Mouse (Mus musculus): ENCODE data around the gene Crhr2. TPM values are rescaled to one million over a fixed set of nuclear protein-coding genes. Genes with fewer than 3 reads are reported as not detected.
A peak's percentile ranks its signal among the peaks of the same experiment; 100 is the strongest.

Gene Crhr2
- polyA plus RNA-seq, 1 experiment from 2014 or later, result 1.3 TPM

GRCm38 (mm10) chr6:55169818-55170217, 37.0 kb upstream of the Crhr2 start:
- Histone ChIP-seq H3K9ac (replicated peaks; ENCODE audit: low read depth, low read length) (no peak overlapping the region), H3K27ac (ENCODE audit: low read length) (no peak overlapping the region), H3K36me3 (ENCODE audit: control insufficient read depth, insufficient read depth) (no peaks in the 10 kb centered on the region), H3K4me1 (replicated peaks; ENCODE audit: control insufficient read depth, insufficient read depth, low read length) (no peaks in the 10 kb centered on the region), H3K27me3 (replicated peaks; ENCODE audit: control insufficient read depth, insufficient read depth, low read length) (0 out of 2 replicates have a peak, but pooled peaks cover 2% of the 10 kb centered on the region), H3K4me2 (ENCODE audit: low read length) (no peak overlapping the region), H3K4me3 (replicated peaks; ENCODE audit: low read length) (no peak overlapping the region), H3K9me3 (ENCODE audit: control insufficient read depth, low read length) (no peaks in the 10 kb centered on the region)
- 57% methylated on average over 5 of the region's 5 CpGs for WGBS
- ATAC-seq, result no peak

- H3K4me3 ChIP-seq (replicated peaks; ENCODE audit: low read length), result no peak overlapping the region
- H3K4me1 ChIP-seq (replicated peaks; ENCODE audit: control insufficient read depth, insufficient read depth, low read length), result no peaks in the 10 kb centered on the region
- H3K9ac ChIP-seq (replicated peaks; ENCODE audit: low read depth, low read length), result no peak overlapping the region
- H3K27ac ChIP-seq (ENCODE audit: low read length), result no peak overlapping the region
- no peaks in the 10 kb centered on the region for H3K9me3 ChIP-seq (ENCODE audit: control insufficient read depth, low read length)
- 0 out of 2 replicates have a peak, but pooled peaks cover 2% of the 10 kb centered on the region for H3K27me3 ChIP-seq (replicated peaks; ENCODE audit: control insufficient read depth, insufficient read depth, low read length)
- H3K4me2 ChIP-seq (ENCODE audit: low read length), result no peak overlapping the region
- WGBS, result 51% methylated on average over 7 of the region's 7 CpGs
- peak; percentile 76 for ATAC-seq
- H3K36me3 ChIP-seq (ENCODE audit: control insufficient read depth, insufficient read depth), result no peaks in the 10 kb centered on the region
These were observed 34.1 kb upstream of the Crhr2 start for GRCm38 (mm10) chr6:55166777-55167463.

- Histone ChIP-seq H3K4me1 (replicated peaks; ENCODE audit: control insufficient read depth, insufficient read depth, low read length) (no peaks in the 10 kb centered on the region), H3K9ac (replicated peaks; ENCODE audit: low read depth, low read length) (no peak overlapping the region), H3K9me3 (ENCODE audit: control insufficient read depth, low read length) (no peaks in the 10 kb centered on the region), H3K4me3 (replicated peaks; ENCODE audit: low read length) (no peak overlapping the region), H3K27me3 (replicated peaks; ENCODE audit: control insufficient read depth, insufficient read depth, low read length) (0 out of 2 replicates have a peak, but pooled peaks cover 2% of the 10 kb centered on the region), H3K27ac (ENCODE audit: low read length) (no peak overlapping the region), H3K4me2 (ENCODE audit: low read length) (no peak overlapping the region), H3K36me3 (ENCODE audit: control insufficient read depth, insufficient read depth) (no peaks in the 10 kb centered on the region)
- ATAC-seq, result no peak
- WGBS, result 47% methylated on average over 8 of the region's 8 CpGs
These were observed 30.3 kb upstream of the Crhr2 start for GRCm38 (mm10) chr6:55163046-55163584.

- H3K4me1 ChIP-seq (replicated peaks; ENCODE audit: control insufficient read depth, insufficient read depth, low read length), result no peaks in the 10 kb centered on the region
- no peak overlapping the region for H3K27ac ChIP-seq (ENCODE audit: low read length)
- H3K36me3 ChIP-seq (ENCODE audit: control insufficient read depth, insufficient read depth), result no peaks in the 10 kb centered on the region
- 0 out of 2 replicates have a peak, but pooled peaks cover 2% of the 10 kb centered on the region for H3K27me3 ChIP-seq (replicated peaks; ENCODE audit: control insufficient read depth, insufficient read depth, low read length)
- H3K4me2 ChIP-seq (ENCODE audit: low read length), result no peak overlapping the region
- no peak overlapping the region for H3K4me3 ChIP-seq (replicated peaks; ENCODE audit: low read length)
- H3K9ac ChIP-seq (replicated peaks; ENCODE audit: low read depth, low read length), result no peak overlapping the region
- H3K9me3 ChIP-seq (ENCODE audit: control insufficient read depth, low read length), result no peaks in the 10 kb centered on the region
- ATAC-seq, result no peak
- WGBS, result 66% methylated on average over 5 of the region's 5 CpGs
These were observed 28.5 kb upstream of the Crhr2 start for GRCm38 (mm10) chr6:55161311-55161761.

GRCm38 (mm10) chr6:55159256-55159655, 26.4 kb upstream of the Crhr2 start:
- H3K27me3 ChIP-seq (replicated peaks; ENCODE audit: control insufficient read depth, insufficient read depth, low read length), result no peaks in the 10 kb centered on the region
- WGBS, result 71% methylated on average over 1 of the region's 1 CpGs
- no peak overlapping the region for H3K4me3 ChIP-seq (replicated peaks; ENCODE audit: low read length)
- H3K4me2 ChIP-seq (ENCODE audit: low read length), result no peak overlapping the region
- no peaks in the 10 kb centered on the region for H3K36me3 ChIP-seq (ENCODE audit: control insufficient read depth, insufficient read depth)
- no peak overlapping the region for H3K27ac ChIP-seq (ENCODE audit: low read length)
- no peaks in the 10 kb centered on the region for H3K9me3 ChIP-seq (ENCODE audit: control insufficient read depth, low read length)
- H3K4me1 ChIP-seq (replicated peaks; ENCODE audit: control insufficient read depth, insufficient read depth, low read length), result no peaks in the 10 kb centered on the region
- no peak for ATAC-seq
- no peak overlapping the region for H3K9ac ChIP-seq (replicated peaks; ENCODE audit: low read depth, low read length)

- Histone ChIP-seq H3K4me2 (ENCODE audit: low read length) (no peak overlapping the region), H3K9me3 (ENCODE audit: control insufficient read depth, low read length) (no peaks in the 10 kb centered on the region), H3K9ac (replicated peaks; ENCODE audit: low read depth, low read length) (no peak overlapping the region), H3K27me3 (replicated peaks; ENCODE audit: control insufficient read depth, insufficient read depth, low read length) (no peaks in the 10 kb centered on the region), H3K4me1 (replicated peaks; ENCODE audit: control insufficient read depth, insufficient read depth, low read length) (no peaks in the 10 kb centered on the region), H3K36me3 (ENCODE audit: control insufficient read depth, insufficient read depth) (no peaks in the 10 kb centered on the region), H3K4me3 (replicated peaks; ENCODE audit: low read length) (no peak overlapping the region), H3K27ac (ENCODE audit: low read length) (no peak overlapping the region)
- 95% methylated on average over 3 of the region's 3 CpGs for WGBS
- no peak for ATAC-seq
These were observed 19.4 kb upstream of the Crhr2 start for GRCm38 (mm10) chr6:55152226-55152625.

- 17% methylated on average over 4 of the region's 4 CpGs for WGBS
- no peak overlapping the region for H3K4me3 ChIP-seq (replicated peaks; ENCODE audit: low read length)
- no peak for ATAC-seq
These were observed 13.3 kb upstream of the Crhr2 start for GRCm38 (mm10) chr6:55146138-55146537.

GRCm38 (mm10) chr6:55145285-55145684, 12.5 kb upstream of the Crhr2 start:
- no peak overlapping the region for H3K4me3 ChIP-seq (replicated peaks; ENCODE audit: low read length)
- H3K36me3 ChIP-seq (ENCODE audit: control insufficient read depth, insufficient read depth), result no peaks in the 10 kb centered on the region
- ATAC-seq, result no peak
- H3K4me2 ChIP-seq (ENCODE audit: low read length), result no peak overlapping the region
- 93% methylated on average over 5 of the region's 5 CpGs for WGBS
- no peak overlapping the region for H3K9ac ChIP-seq (replicated peaks; ENCODE audit: low read depth, low read length)
- no peaks in the 10 kb centered on the region for H3K27me3 ChIP-seq (replicated peaks; ENCODE audit: control insufficient read depth, insufficient read depth, low read length)
- H3K4me1 ChIP-seq (replicated peaks; ENCODE audit: control insufficient read depth, insufficient read depth, low read length), result no peaks in the 10 kb centered on the region
- H3K27ac ChIP-seq (ENCODE audit: low read length), result no peak overlapping the region
- peaks cover 4% of the 10 kb centered on the region; the same call in 1 of the 2 replicates for H3K9me3 ChIP-seq (ENCODE audit: control insufficient read depth, low read length)

More at GRCm38 (mm10) chr6:55146138-55146537, 13.3 kb upstream of the Crhr2 start:
- no peak overlapping the region for H3K9ac ChIP-seq (replicated peaks; ENCODE audit: low read depth, low read length)
- no peak overlapping the region for H3K27ac ChIP-seq (ENCODE audit: low read length)
- no peak overlapping the region for H3K4me2 ChIP-seq (ENCODE audit: low read length)
- no peaks in the 10 kb centered on the region for H3K27me3 ChIP-seq (replicated peaks; ENCODE audit: control insufficient read depth, insufficient read depth, low read length)
- no peaks in the 10 kb centered on the region for H3K4me1 ChIP-seq (replicated peaks; ENCODE audit: control insufficient read depth, insufficient read depth, low read length)
- H3K36me3 ChIP-seq (ENCODE audit: control insufficient read depth, insufficient read depth), result no peaks in the 10 kb centered on the region
- H3K9me3 ChIP-seq (ENCODE audit: control insufficient read depth, low read length), result peaks cover 4% of the 10 kb centered on the region; the same call in 1 of the 2 replicates

GRCm38 (mm10) chr6:55138343-55138742, 5.5 kb upstream of the Crhr2 start:
- Histone ChIP-seq H3K4me3 (replicated peaks; ENCODE audit: low read length) (no peak overlapping the region), H3K36me3 (ENCODE audit: control insufficient read depth, insufficient read depth) (no peaks in the 10 kb centered on the region), H3K4me2 (ENCODE audit: low read length) (no peak overlapping the region), H3K27ac (ENCODE audit: low read length) (no peak overlapping the region), H3K27me3 (replicated peaks; ENCODE audit: control insufficient read depth, insufficient read depth, low read length) (no peaks in the 10 kb centered on the region), H3K9ac (replicated peaks; ENCODE audit: low read depth, low read length) (no peak overlapping the region), H3K4me1 (replicated peaks; ENCODE audit: control insufficient read depth, insufficient read depth, low read length) (no peaks in the 10 kb centered on the region), H3K9me3 (ENCODE audit: control insufficient read depth, low read length) (0 out of 2 replicates have a peak, but pooled peaks cover 4% of the 10 kb centered on the region)
- no peak for ATAC-seq

All from forebrain, embryonic 16.5 days (tissue).